Mouse (Mus musculus): Measurements from ENCODE around the gene Pik3ap1.

GRCm38 (mm10) chr19:41421264-41421663 lies 36.4 kb upstream of the Pik3ap1 start:
- TF ChIP-seq POLR2A (IDR thresholded peaks at IDR 0.05; ENCODE audit: borderline replicate concordance, low read depth, low read length) (no peak), CTCF (IDR thresholded peaks at IDR 0.05; ENCODE audit: low read depth, low read length) (no peak)

Measured in bone marrow macrophage, adult 2 months (primary cell).